Mouse (Mus musculus) right cerebral cortex, adult 18-20 months (tissue): ENCODE data around the gene Pla2g2f.

Experiments
- DNase-seq: peaks from one replicate; pipeline ENCODE4 v3.0.0; 2022; ENCODE audit warnings: mixed read lengths

Pla2g2f gene

GRCm38 (mm10) chr4:138757416-138757815 lies at the start of gene Pla2g2f:
Pla2g2f (minus strand) TSS chr4:138757626.
- DNase-seq, result no peak

GRCm38 (mm10) chr4:138806920-138807541 lies 49.6 kb upstream of the Pla2g2f start:
- DNase-seq, result no peak

- DNase-seq, result no peak
These were observed 48.7 kb upstream of the Pla2g2f start for GRCm38 (mm10) chr4:138806160-138806559.

- no peak for DNase-seq
These were observed 47.8 kb upstream of the Pla2g2f start for GRCm38 (mm10) chr4:138805248-138805647.

- no peak for DNase-seq
These were observed 45.5 kb upstream of the Pla2g2f start for GRCm38 (mm10) chr4:138802917-138803316.

GRCm38 (mm10) chr4:138801631-138802030 lies 44.2 kb upstream of the Pla2g2f start:
- DNase-seq, result peak; percentile 71

DNA sequence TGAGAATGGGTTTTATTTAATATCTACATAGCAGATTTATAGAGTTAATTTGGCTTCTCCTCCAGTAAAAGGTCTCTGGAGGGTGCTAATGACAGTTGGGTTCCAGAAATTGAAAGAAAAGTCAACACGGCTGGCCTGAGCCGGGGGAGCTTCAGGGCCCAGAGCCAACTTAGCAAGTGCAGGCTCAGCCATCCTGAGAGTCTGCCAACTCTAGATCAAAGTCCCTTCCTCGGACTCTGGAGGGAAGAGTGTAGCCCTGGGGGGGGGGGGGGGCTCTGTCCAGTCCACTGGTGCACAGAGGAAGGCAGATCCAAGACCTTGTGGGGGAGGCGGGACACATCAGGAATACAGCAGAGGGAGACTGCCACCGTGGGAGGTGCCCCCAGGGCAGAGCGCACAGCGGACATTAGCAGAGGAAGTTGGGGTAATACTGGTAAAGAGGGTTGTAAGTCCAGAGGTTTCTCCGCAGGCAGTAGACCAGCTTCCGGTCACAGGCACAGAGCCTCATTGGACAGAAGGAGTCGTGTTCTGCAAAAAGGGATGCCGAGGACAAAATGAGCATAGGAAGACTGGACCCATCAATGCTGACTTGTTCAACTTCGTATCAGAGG lies 42.8 kb upstream of the Pla2g2f start:
- DNase-seq, result no peak

DNA sequence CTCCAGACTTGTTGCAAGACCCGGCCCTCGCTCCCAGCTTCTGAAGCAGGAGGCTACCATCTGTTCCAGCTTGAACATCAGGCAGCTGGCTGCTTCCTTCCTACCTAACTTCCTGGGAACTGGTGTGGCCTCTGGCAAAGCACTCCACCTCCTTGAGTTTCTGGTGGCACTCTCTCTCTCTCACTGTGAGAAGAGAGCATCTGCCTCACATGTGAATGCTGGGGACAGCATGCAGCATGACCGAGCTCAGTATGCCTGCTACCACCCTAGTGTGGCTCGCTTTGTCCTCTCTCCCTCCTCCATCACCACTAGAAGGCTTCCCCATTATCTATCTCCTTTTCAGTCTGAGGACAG lies 39.8 kb upstream of the Pla2g2f start:
- DNase-seq, result peak; percentile 76

- DNase-seq, result no peak
These were observed 39.2 kb upstream of the Pla2g2f start for GRCm38 (mm10) chr4:138796513-138797216.

- no peak for DNase-seq
These were observed 36.9 kb upstream of the Pla2g2f start for GRCm38 (mm10) chr4:138794344-138794743.

- DNase-seq, result peak; percentile 74
These were observed 35.9 kb upstream of the Pla2g2f start for GRCm38 (mm10) chr4:138793276-138793675.

- DNase-seq, result no peak
These were observed 35.2 kb upstream of the Pla2g2f start for GRCm38 (mm10) chr4:138792599-138792998.

DNA sequence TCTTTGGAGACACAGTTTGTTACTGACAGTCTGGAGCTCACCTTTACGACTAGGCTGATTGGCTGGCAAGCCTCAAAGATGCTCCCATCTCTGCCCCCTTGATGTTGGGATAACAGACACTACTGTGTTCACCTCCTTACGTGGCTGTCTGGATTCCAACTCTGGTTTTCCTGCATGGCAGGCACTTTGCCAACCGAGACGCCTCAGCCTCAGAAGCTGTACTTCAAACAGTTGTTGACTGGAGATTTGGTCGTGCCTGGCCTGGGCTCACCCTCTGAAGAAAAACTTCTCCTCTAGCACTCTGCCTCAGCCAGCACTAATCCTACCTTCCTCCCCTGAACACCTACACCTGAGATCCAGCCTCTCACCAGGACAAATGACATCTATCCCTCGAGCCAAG lies 34.0 kb upstream of the Pla2g2f start:
- DNase-seq, result no peak

DNA sequence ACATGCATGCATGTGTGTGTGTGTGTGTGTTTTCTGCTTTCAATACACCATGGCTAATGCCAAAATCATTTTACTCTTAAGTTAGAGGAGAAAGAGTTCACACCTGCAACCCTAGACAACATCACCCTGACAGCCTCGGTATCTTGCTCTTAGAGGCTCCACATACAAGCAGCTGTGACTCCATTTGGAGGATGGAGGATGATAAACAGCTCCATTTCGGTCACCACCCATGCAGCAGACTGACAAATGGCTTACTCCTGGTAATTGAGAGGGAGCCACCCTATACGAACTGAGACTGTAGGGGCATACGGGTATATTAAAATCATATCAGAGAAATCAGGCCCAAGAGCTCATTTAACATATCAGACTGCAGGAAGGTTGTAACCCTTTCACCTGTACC lies 31.0 kb upstream of the Pla2g2f start:
- DNase-seq, result no peak

DNA sequence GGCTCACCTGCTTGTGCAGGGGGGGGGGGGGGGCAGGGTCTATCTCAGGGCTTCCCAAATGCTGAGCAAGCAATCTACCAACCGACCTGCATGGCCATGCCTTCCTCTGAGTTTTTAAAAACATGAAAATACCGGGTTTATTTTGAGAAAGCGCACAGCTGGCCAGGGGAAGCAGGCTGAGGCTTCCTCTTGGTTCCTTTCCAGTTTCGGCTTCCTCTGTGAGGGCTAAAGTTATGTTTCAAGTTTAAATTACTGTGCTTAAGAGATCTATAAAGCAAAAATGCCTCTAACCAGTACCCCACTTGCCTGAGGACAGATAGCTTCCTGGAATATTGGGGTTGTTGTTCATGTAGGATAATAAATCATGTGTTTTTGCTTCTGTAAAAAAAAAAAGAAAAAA lies 28.7 kb upstream of the Pla2g2f start:
- peak; percentile 57 for DNase-seq

- DNase-seq, result no peak
These were observed 28.3 kb upstream of the Pla2g2f start for GRCm38 (mm10) chr4:138785721-138786120.

- peak; percentile 86 for DNase-seq
These were observed 24.7 kb upstream of the Pla2g2f start for GRCm38 (mm10) chr4:138782098-138782497.

DNA sequence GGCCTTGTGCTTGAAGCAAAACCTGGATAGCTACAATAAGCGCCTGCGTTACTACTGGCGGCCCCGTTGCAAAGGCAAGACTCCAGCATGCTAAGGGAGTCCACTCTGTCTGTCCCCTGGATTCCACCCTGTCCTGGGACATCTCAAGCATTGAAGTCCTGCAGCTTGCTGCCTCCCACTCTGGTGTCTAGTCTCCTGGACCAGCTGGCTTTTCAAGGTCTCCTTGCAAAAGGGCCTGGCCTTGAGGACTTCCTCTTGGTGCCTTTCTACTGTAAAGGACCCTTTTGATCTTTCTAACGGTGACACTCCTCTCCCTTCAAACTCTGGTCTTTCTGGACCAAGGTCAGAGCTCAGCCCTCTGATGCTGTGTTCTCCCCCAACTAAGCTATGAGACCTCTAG lies 22.9 kb upstream of the Pla2g2f start:
- DNase-seq, result no peak

GRCm38 (mm10) chr4:138777417-138778407 lies 20.3 kb upstream of the Pla2g2f start:
- DNase-seq, result no peak

DNA sequence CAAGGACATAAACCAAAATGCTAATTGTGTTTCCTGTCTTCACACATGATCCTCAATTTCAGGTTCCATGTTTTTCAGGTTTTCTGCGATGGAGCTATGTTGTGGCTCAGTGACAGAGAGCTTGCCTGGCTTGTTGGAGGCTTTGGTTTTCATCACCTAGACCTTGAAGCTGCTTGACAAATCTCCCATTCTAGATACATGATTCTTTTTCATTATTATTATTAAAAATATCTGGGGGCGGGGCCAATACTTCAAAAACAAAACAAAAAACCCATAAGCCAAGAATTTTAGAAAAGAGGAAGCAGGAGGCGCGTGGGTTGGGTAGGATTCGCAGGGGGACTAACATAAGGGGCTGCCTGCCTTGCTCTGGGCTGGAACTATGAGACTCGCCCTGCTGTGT lies 18.0 kb upstream of the Pla2g2f start, which contains the start of gene Pla2g2d:
Gene Pla2g2d, plus strand, starts transcription at position 301 of the 400 bp plus-strand sequence.
- DNase-seq, result no peak

DNA sequence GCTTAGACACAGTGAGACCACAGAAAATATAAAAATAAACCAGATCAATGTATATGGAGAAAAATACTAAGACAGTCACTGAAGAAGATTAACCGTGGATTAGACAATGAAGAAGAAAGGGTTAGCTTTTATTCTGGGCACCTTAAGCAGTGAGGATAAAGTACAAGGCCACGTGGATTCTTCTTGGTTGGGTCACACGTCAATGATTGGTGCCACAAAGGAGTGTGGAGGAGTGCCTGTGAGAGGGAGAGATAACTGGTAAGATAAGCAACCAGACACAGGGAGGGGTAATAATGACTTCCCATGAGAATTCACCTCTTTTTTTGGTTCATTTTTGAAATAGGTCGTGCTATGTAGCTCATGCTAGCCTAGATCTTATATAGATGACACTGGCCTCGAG lies 15.0 kb upstream of the Pla2g2f start:
- DNase-seq, result no peak

DNA sequence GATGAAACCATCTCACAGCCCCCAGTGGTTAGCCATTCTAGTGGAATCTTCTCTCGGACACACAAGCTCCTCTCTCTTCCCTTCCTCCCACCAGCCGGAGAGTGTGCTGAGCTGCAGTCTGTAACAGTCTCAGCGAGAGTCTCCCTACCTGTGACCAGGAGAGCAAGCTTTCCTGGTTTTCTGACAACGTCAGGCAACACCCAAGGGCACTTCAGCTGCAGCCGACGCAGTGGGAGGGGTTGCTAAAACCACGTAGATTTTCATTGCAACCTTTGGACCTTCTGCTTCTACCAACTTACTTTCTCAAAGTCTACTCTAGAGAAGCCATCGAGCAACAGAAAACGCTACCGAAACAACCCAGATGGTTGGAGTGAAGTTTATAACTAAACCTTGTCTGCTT lies 14.5 kb upstream of the Pla2g2f start:
- no peak for DNase-seq

DNA sequence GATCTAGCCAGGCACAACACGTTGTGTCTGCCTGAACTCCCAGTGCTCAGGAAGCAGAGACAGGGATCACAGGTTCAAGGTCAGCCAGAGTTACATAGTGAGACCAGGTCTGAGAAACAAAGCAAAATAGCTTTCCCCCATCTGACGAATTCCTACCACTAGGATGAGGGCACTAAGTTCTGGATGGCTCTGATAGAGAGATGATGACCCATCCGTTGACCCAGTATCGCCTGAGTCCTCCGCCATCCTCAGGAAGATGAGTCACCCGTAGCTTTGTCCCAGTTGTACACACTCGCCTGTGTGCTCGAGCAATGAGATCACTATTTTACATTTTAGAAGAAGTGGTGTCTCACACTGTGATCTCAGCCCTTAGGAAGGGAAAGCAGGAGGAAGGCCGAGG lies 4.8 kb upstream of the Pla2g2f start:
- DNase-seq, result no peak
